Mouse (Mus musculus) C2C12 (cell line): ENCODE measurements around the gene 1700086D15Rik.

Experiments
- CEBPB ChIP-seq: IDR thresholded peaks from one replicate; pipeline ENCODE4 v1.6.1; 2011; ENCODE audit warnings: low read depth, mild to moderate bottlenecking, control low read depth, moderate library complexity
- CTCF ChIP-seq: IDR thresholded peaks from one replicate; pipeline ENCODE4 v1.5.1; 2011; ENCODE audit not compliant: control insufficient read depth, insufficient read depth, insufficient read length
- MAX ChIP-seq: IDR thresholded peaks from one replicate; pipeline ENCODE4 v1.6.1; 2011; ENCODE audit warnings: mild to moderate bottlenecking, control low read depth
- MYOG ChIP-seq: IDR thresholded peaks from one replicate; pipeline ENCODE4 v1.6.1; 2011; ENCODE audit not compliant: control insufficient read depth, insufficient read length; ENCODE audit errors: extremely low read depth
- USF1 ChIP-seq: IDR thresholded peaks from one replicate; pipeline ENCODE4 v1.6.1; 2011; ENCODE audit warnings: low read depth, mild to moderate bottlenecking, control low read depth, moderate library complexity

DNA sequence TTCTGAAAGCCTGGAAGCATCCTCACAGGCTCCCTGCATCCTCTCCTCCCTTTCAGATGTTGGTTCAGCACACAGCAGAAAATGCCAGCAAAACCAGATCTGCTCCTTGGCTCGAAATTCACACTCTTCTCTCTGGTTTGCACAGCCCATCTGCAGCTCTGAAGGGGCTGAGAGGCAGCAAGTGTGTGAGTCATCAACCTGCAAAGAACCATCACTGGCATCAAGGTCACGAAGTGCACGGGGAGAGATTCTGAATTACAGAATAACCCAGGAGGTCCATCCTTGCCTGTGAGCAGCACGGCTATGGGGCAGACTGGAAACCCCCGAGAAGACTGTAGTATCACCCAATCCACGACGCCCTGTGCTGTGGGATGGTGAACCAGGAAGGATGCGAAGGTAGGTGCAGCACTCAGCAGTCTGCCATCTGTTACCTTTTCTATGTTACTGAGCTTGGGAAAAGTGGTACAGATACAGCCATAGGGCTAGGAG, 24.4 kb downstream of the 1700086D15Rik start:
- TF ChIP-seq USF1 = no peak
- TF ChIP-seq MAX = no peak
- TF ChIP-seq CTCF = no peak
- no peak for TF ChIP-seq CEBPB
- TF ChIP-seq MYOG = no peak
